ENCODE assay signal across 21 mouse cellular contexts in the genomic region with DNA sequence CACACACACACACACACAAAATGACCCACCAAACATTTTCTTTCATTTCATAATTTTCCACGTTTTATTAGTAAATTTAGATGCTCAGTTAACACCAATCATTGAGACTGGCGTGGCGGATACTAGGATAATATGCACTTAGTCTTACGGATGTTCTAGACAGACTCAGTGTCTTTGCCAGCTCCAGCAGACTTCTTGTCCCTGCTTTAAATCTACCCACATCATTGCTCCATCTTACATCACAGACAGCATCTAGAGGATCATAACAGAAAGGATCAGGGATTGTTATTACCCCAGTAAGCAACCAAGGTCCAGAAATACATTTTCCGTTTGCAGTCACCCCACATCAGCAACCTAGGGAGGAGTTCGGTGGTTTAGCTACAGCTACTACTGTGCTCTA.
"Had no signal": no experiment of that assay in that cellular context is flagged by ENCODE, and none has a peak within 500 bp of the region (broad histone marks: within the 10 kb centered on the region; RNA-seq: fewer than 3 reads in every experiment).

No protein-coding gene starts in this region.

- H3K4me2 ChIP-seq: limb, embryonic 13.5 days; liver, embryonic 13.5 days; midbrain, embryonic 12.5 days; midbrain, embryonic 15.5 days; neural tube, embryonic 12.5 days; neural tube, embryonic 15.5 days had no signal

- H3K9me3 ChIP-seq: limb, embryonic 10.5 days; limb, embryonic 13.5 days; liver, embryonic 13.5 days; midbrain, embryonic 12.5 days; midbrain, embryonic 15.5 days; neural tube, embryonic 12.5 days; neural tube, embryonic 15.5 days had no signal

- H3K4me1 ChIP-seq: limb, embryonic 13.5 days; midbrain, embryonic 12.5 days; midbrain, embryonic 15.5 days; neural tube, embryonic 12.5 days had no signal

- H3K36me3 ChIP-seq: midbrain, embryonic 15.5 days; neural tube, embryonic 12.5 days; neural tube, embryonic 15.5 days had no signal

- H3K9ac ChIP-seq: limb, embryonic 13.5 days; liver, embryonic 13.5 days; midbrain, embryonic 12.5 days; midbrain, embryonic 15.5 days; neural tube, embryonic 12.5 days; neural tube, embryonic 15.5 days had no signal

- ATAC-seq: midbrain, embryonic 15.5 days had no signal

- H3K27ac ChIP-seq: layer of hippocampus, adult 2 months; limb, embryonic 10.5 days; limb, embryonic 13.5 days; liver, embryonic 13.5 days; midbrain, embryonic 12.5 days; midbrain, embryonic 15.5 days; neural tube, embryonic 12.5 days; neural tube, embryonic 15.5 days had no signal

- H3K4me3 ChIP-seq: layer of hippocampus, adult 2 months; limb, embryonic 10.5 days; limb, embryonic 13.5 days; liver, embryonic 13.5 days; midbrain, embryonic 12.5 days; midbrain, embryonic 15.5 days; neural tube, embryonic 12.5 days; neural tube, embryonic 15.5 days had no signal

- DNase-seq: kidney, adult 9 months; kidney, postnatal 25 days; layer of hippocampus, adult 9-11 months; liver; liver, embryonic 13.5 days; lung, adult 2 months; lung, postnatal 14 days; lung, postnatal 4 days; right cerebral cortex, adult 18-20 months; right cerebral cortex, postnatal 14 days; right cerebral cortex, postnatal 4 days; thymus, adult 2 months; thymus, postnatal 14 days; thymus, postnatal 4 days had no signal

- H3K27me3 ChIP-seq: limb, embryonic 13.5 days; liver, embryonic 13.5 days; midbrain, embryonic 12.5 days; midbrain, embryonic 15.5 days; neural tube, embryonic 12.5 days; neural tube, embryonic 15.5 days had no signal
